Mouse (Mus musculus) embryonic facial prominence, embryonic 15.5 days (tissue): ENCODE data around the gene Elovl6. TPM values are rescaled to one million over a fixed set of nuclear protein-coding genes. Genes with fewer than 3 reads are reported as not detected.

Experiments
- ATAC-seq: fragments of 200-750 bp; cut with Nextera tagmentation; 2 replicates; pipeline ENCODE4 v1.8.0; 2017; ENCODE audit warnings: low read depth, moderate TSS enrichment; ENCODE audit not compliant: insufficient number of reproducible peaks, low FRiP score, low TSS enrichment
- H3K27ac ChIP-seq: fragments of 300-500 bp; sonication (generic); replicated peaks from 2 replicates; pipeline ENCODE4 v1.5.1; 2015; ENCODE audit warnings: mild to moderate bottlenecking, inconsistent platforms
- H3K27me3 ChIP-seq: fragments of 300-500 bp; sonication (generic); 2 replicates; pipeline ENCODE4 v1.6.1; 2015; ENCODE audit warnings: inconsistent platforms
- H3K36me3 ChIP-seq: fragments of 300-500 bp; sonication (generic); 2 replicates; pipeline ENCODE4 v1.6.1; 2015; ENCODE audit warnings: mild to moderate bottlenecking, inconsistent platforms
- H3K4me1 ChIP-seq: fragments of 300-500 bp; sonication (generic); 2 replicates; pipeline ENCODE4 v1.6.1; 2015; ENCODE audit warnings: inconsistent platforms
- H3K4me2 ChIP-seq: fragments of 300-500 bp; sonication (generic); replicated peaks from 2 replicates; pipeline ENCODE4 v1.6.1; 2015; ENCODE audit warnings: mild to moderate bottlenecking, inconsistent platforms
- H3K4me3 ChIP-seq: fragments of 300-500 bp; sonication (generic); replicated peaks from 2 replicates; pipeline ENCODE4 v1.5.1; 2015; ENCODE audit warnings: mild to moderate bottlenecking, inconsistent platforms
- H3K9ac ChIP-seq: fragments of 300-500 bp; sonication (generic); 2 replicates; pipeline ENCODE4 v1.6.1; 2015; ENCODE audit warnings: inconsistent platforms
- H3K9me3 ChIP-seq: fragments of 300-500 bp; sonication (generic); replicated peaks from 2 replicates; pipeline ENCODE4 v1.6.1; 2016; ENCODE audit warnings: inconsistent platforms
- whole genome bisulfite sequencing: fragments of 180-500 bp; shearing (Covaris S2); methylation state at CpG from one replicate; pipeline ENCODE4 v1.1.7; 2015; 5-methylcytosine and 5-hydroxymethylcytosine counted together
- polyA plus RNA-seq: library from polyadenylated mRNA; unstranded; fragments of >200 nt; fragmentation: Nextera tagmentation; extraction: Ambion mirVana; gene quantifications from 2 replicates; pipeline ENCODE4 v1.2.1, GENCODE M21; 2015

Elovl6 gene
- polyA plus RNA-seq, 1 experiment from 2014 or later: 34.6 TPM

GRCm38 (mm10) chr3:129605487-129605886 is 73.3 kb downstream of the Elovl6 start:
- H3K9me3 ChIP-seq: no peaks in the 10 kb centered on the region
- no peak overlapping the region for H3K4me3 ChIP-seq
- no peak for ATAC-seq
- no peak overlapping the region for H3K4me2 ChIP-seq
- no peak overlapping the region for H3K27ac ChIP-seq
- no peaks in the 10 kb centered on the region for H3K27me3 ChIP-seq
- 80% methylated on average over 7 of the region's 7 CpGs for WGBS
- H3K36me3 ChIP-seq: 0 out of 2 replicates have a peak, but pooled peaks cover 3% of the 10 kb centered on the region
- H3K9ac ChIP-seq: no peak overlapping the region
- no peaks in the 10 kb centered on the region for H3K4me1 ChIP-seq

DNA sequence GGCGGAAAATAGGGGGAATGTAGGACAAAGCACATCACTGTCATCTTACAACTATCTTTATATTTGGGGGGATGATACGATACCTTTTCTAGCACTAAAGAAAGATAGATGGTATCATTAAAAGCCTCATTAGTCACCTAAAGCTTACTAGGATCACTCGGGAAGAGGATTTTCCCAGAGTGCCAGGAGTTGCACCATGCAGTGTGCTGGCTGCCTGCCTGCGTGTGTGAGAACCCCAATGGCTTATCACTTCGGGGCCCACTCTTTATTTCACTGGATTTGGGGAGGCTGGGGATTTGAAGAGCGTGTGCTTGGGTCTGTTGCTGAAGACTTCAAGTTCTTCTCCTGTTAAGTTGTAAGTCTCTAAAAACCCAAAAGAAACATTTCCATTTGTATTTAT is 73.8 kb downstream of the Elovl6 start:
- no peaks in the 10 kb centered on the region for H3K27me3 ChIP-seq
- H3K4me2 ChIP-seq: no peak overlapping the region
- no peaks in the 10 kb centered on the region for H3K4me1 ChIP-seq
- no peaks in the 10 kb centered on the region for H3K9me3 ChIP-seq
- H3K36me3 ChIP-seq: 0 out of 2 replicates have a peak, but pooled peaks cover 3% of the 10 kb centered on the region
- ATAC-seq: no peak
- no peak overlapping the region for H3K4me3 ChIP-seq
- H3K27ac ChIP-seq: no peak overlapping the region
- 75% methylated on average over 6 of the region's 6 CpGs for WGBS
- H3K9ac ChIP-seq: no peak overlapping the region

GRCm38 (mm10) chr3:129611626-129612025 is 79.5 kb downstream of the Elovl6 start:
- Histone ChIP-seq H3K9ac (no peak overlapping the region), H3K36me3 (0 out of 2 replicates have a peak, but pooled peaks cover 4% of the 10 kb centered on the region), H3K4me1 (peaks cover 17% of the 10 kb centered on the region; the same call in 1 of the 2 replicates), H3K27ac (no peak overlapping the region), H3K27me3 (no peaks in the 10 kb centered on the region), H3K4me3 (no peak overlapping the region), H3K9me3 (no peaks in the 10 kb centered on the region), H3K4me2 (no peak overlapping the region)
- ATAC-seq: no peak
- 58% methylated on average over 8 of the region's 8 CpGs for WGBS

DNA sequence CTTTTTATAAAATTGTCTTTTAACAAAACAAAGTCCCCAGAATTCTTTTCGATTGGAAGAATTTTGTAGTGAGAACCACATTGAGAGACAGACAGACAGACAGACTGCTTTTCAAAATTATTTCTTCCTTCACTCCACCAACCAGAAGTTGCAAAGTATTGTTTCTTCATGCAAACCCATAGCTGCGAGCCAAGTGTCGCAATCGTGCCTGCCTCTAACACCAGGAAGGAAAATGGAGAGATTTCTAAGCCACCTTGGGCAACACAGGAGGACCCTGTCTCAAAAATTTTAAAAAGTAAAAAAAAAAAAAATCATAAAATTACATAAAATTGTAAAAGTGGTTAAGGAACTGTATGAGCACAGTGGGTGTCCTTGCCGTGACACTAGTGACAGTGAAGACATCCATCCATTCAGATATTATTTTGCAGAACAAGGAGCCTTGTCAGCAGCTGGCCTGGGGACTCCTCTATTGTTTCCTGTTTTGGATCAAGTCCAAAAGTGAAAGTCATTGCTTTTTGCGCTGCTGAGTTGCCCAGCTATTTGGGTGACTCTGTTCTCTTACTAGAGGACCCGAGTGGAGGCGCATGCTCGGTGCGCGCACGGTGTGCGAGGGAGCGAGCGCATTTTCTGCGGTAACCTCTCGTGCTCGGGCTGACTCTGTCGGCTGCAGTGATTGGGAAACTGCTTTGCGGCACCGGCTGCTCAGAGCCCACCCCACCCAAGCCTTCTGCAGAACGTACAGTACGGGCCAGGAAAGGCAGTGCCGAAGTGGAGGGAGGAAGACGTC is 80.3 kb downstream of the Elovl6 start:
- no peaks in the 10 kb centered on the region for H3K9me3 ChIP-seq
- no peak overlapping the region for H3K4me3 ChIP-seq
- H3K27me3 ChIP-seq: no peaks in the 10 kb centered on the region
- 0 out of 2 replicates have a peak, but pooled peaks cover 4% of the 10 kb centered on the region for H3K36me3 ChIP-seq
- H3K4me1 ChIP-seq: peaks cover 17% of the 10 kb centered on the region; the same call in 1 of the 2 replicates
- no peak overlapping the region for H3K27ac ChIP-seq
- 75% methylated on average over 25 of the region's 25 CpGs for WGBS
- no peak for ATAC-seq
- no peak overlapping the region for H3K9ac ChIP-seq
- H3K4me2 ChIP-seq: no peak overlapping the region

DNA sequence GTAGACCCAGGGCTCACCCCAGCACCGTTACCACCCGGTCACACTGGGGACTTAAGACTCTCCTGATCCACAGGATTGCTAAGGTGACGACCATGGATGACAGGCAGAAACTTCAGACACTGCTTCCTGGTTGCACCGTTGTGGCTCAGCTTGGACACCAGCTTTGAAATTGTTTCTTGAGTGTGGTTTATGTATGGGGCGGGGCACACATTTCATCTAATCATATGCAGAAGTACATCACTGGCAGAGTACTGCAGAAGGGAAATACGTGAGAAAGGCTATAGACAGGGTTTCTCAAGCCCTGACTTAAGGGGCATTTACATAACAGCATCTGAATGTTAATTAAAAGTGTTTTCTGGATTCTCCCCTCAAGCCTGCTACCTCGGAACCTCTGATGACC is 81.6 kb downstream of the Elovl6 start:
- Histone ChIP-seq H3K9me3 (no peaks in the 10 kb centered on the region), H3K4me1 (peaks cover 17% of the 10 kb centered on the region; the same call in 1 of the 2 replicates), H3K4me2 (no peak overlapping the region), H3K4me3 (no peak overlapping the region), H3K27me3 (no peaks in the 10 kb centered on the region), H3K27ac (no peak overlapping the region), H3K36me3 (0 out of 2 replicates have a peak, but pooled peaks cover 4% of the 10 kb centered on the region), H3K9ac (no peak overlapping the region)
- no peak for ATAC-seq
- 58% methylated on average over 7 of the region's 7 CpGs for WGBS

- Histone ChIP-seq H3K4me1 (peaks cover 17% of the 10 kb centered on the region; the same call in 1 of the 2 replicates), H3K4me2 (no peak overlapping the region), H3K27ac (no peak overlapping the region), H3K36me3 (0 out of 2 replicates have a peak, but pooled peaks cover 4% of the 10 kb centered on the region), H3K9me3 (no peaks in the 10 kb centered on the region), H3K27me3 (no peaks in the 10 kb centered on the region), H3K9ac (no peak overlapping the region), H3K4me3 (no peak overlapping the region)
- 48% methylated on average over 2 of the region's 2 CpGs for WGBS
- ATAC-seq: no peak
These were observed 82.1 kb downstream of the Elovl6 start for GRCm38 (mm10) chr3:129614216-129614615.

DNA sequence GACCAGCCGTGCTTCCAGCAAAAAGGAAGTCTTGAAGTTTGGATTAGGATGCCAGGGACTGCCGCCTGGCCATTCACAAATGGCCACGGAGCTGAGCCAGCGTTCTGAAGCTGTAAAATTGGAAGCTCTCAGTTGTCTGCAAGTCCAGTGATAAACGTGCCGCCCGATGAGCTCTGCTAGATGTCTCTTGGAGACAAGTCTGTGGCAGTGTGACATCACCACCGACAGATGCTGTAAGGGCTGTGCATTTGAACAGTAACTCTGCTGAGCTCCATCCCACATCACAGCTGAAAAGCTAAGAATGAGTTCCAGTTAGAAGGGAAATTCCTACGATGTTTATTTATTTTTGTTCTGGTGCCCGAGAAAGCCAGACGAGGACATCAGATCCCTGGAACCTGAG is 85.3 kb downstream of the Elovl6 start:
- no peaks in the 10 kb centered on the region for H3K27me3 ChIP-seq
- no peak overlapping the region for H3K9ac ChIP-seq
- H3K4me2 ChIP-seq: no peak overlapping the region
- WGBS: 86% methylated on average over 11 of the region's 11 CpGs
- H3K4me1 ChIP-seq: peaks cover 17% of the 10 kb centered on the region; the same call in 1 of the 2 replicates
- no peaks in the 10 kb centered on the region for H3K9me3 ChIP-seq
- ATAC-seq: no peak
- 0 out of 2 replicates have a peak, but pooled peaks cover 4% of the 10 kb centered on the region for H3K36me3 ChIP-seq
- H3K4me3 ChIP-seq: no peak overlapping the region
- no peak overlapping the region for H3K27ac ChIP-seq

GRCm38 (mm10) chr3:129619194-129619775 is 87.1 kb downstream of the Elovl6 start:
- Histone ChIP-seq H3K4me3 (no peak overlapping the region), H3K9me3 (no peaks in the 10 kb centered on the region), H3K4me2 (no peak overlapping the region), H3K4me1 (peaks cover under 1% of the 10 kb centered on the region; the same call in 1 of the 2 replicates), H3K36me3 (no peaks in the 10 kb centered on the region), H3K27me3 (no peaks in the 10 kb centered on the region), H3K9ac (no peak overlapping the region), H3K27ac (no peak overlapping the region)
- no peak for ATAC-seq
- WGBS: 83% methylated on average over 16 of the region's 16 CpGs

DNA sequence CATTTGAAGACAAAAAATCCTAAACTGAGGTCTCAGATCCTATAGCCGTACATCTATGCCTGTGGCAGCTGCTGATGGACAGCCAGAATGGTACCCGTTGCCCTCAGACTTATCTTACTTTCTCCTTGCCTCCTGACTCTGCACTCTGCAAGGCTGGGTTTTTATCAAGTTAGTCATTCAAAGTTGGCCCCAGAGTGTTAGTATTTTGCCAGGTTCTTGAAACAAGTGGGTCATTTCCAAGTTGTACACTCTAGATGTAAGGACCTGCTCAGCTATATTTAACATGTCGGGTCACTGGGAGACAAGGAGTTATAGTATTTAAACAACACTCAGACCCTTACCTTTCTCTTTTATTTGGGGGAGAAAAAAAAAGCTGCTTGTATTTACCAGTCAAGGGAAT is 88.6 kb downstream of the Elovl6 start:
- Histone ChIP-seq H3K27ac (0 out of 2 replicates have a peak overlapping the region, but pooled peaks have one; percentile 11), H3K4me2 (no peak overlapping the region), H3K9ac (no peak overlapping the region), H3K4me3 (no peak overlapping the region), H3K27me3 (no peaks in the 10 kb centered on the region), H3K36me3 (no peaks in the 10 kb centered on the region), H3K9me3 (no peaks in the 10 kb centered on the region), H3K4me1 (no peaks in the 10 kb centered on the region)
- 83% methylated on average over 3 of the region's 3 CpGs for WGBS
- ATAC-seq: no peak

DNA sequence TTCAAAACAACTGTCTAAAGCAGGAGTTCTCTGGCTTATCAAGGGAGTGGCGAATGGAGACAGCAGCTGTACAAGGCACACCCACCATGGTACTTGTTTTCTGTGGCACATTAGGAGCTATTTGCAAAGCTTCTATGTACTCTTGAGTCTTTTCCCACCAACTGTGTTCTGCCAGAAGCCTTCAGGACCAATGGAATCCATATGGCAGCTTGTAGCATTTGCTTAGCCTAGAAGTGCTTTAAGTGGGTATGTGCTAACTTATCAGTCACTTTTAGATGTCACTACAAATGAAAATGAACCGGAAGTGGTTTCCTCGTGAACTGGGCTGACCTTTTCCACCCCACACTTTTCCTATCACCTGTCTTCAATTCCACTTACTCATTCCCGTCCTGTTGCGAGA is 89.1 kb downstream of the Elovl6 start:
- Histone ChIP-seq H3K36me3 (no peaks in the 10 kb centered on the region), H3K27ac (0 out of 2 replicates have a peak overlapping the region, but pooled peaks have one; percentile 11), H3K27me3 (no peaks in the 10 kb centered on the region), H3K4me2 (no peak overlapping the region), H3K9me3 (no peaks in the 10 kb centered on the region), H3K9ac (no peak overlapping the region), H3K4me3 (no peak overlapping the region), H3K4me1 (no peaks in the 10 kb centered on the region)
- ATAC-seq: no peak
- 48% methylated on average over 5 of the region's 5 CpGs for WGBS

GRCm38 (mm10) chr3:129622120-129622519 is 90.0 kb downstream of the Elovl6 start:
- WGBS: 69% methylated on average over 9 of the region's 9 CpGs
- Histone ChIP-seq H3K4me3 (no peak overlapping the region), H3K27ac (no peak overlapping the region), H3K9me3 (no peaks in the 10 kb centered on the region), H3K36me3 (no peaks in the 10 kb centered on the region), H3K9ac (no peak overlapping the region), H3K27me3 (no peaks in the 10 kb centered on the region), H3K4me1 (no peaks in the 10 kb centered on the region), H3K4me2 (no peak overlapping the region)
- ATAC-seq: no peak
